Mouse (Mus musculus) heart, postnatal 0 days (tissue): ENCODE results near the gene Thsd7b. TPM values are rescaled to one million over a fixed set of nuclear protein-coding genes. Genes with fewer than 3 reads are reported as not detected.

ENCODE experiments used
- ATAC-seq: fragments of 200-750 bp; cut with Nextera tagmentation; 2 replicates; pipeline ENCODE4 v1.8.0; 2017; ENCODE audit warnings: low read depth, moderate number of reproducible peaks, moderate library complexity; ENCODE audit not compliant: insufficient read depth
- DNase-seq: peaks from one replicate; pipeline ENCODE4 v3.0.0-alpha.2; 2016; ENCODE audit warnings: low spot score
- H3K27ac ChIP-seq: fragments of 300-500 bp; sonication (generic); 2 replicates; pipeline ENCODE4 v1.5.1; 2014; ENCODE audit warnings: low read depth, mild to moderate bottlenecking
- H3K27me3 ChIP-seq: fragments of 300-500 bp; sonication (generic); 2 replicates; pipeline ENCODE4 v1.6.1; 2014; ENCODE audit warnings: low read length, mixed read lengths; ENCODE audit not compliant: control insufficient read depth, insufficient read depth
- H3K36me3 ChIP-seq: fragments of 300-500 bp; sonication (generic); replicated peaks from 2 replicates; pipeline ENCODE4 v1.6.1; 2014; ENCODE audit warnings: low read length, mixed read lengths; ENCODE audit not compliant: control insufficient read depth, insufficient read depth
- H3K4me1 ChIP-seq: fragments of 300-500 bp; sonication (generic); 2 replicates; pipeline ENCODE4 v1.6.1; 2014; ENCODE audit warnings: antibody characterized with exemption; ENCODE audit not compliant: control insufficient read depth, insufficient read depth
- H3K4me2 ChIP-seq: fragments of 300-500 bp; sonication (generic); 2 replicates; pipeline ENCODE4 v1.6.1; 2014; ENCODE audit warnings: low read depth, mild to moderate bottlenecking, low read length, moderate library complexity
- H3K4me3 ChIP-seq: fragments of 300-500 bp; sonication (generic); 2 replicates; pipeline ENCODE4 v1.5.1; 2014; ENCODE audit warnings: low read depth, low read length
- H3K9ac ChIP-seq: fragments of 300-500 bp; sonication (generic); replicated peaks from 2 replicates; pipeline ENCODE4 v1.6.1; 2014; ENCODE audit warnings: low read depth, low read length, mixed read lengths
- H3K9me3 ChIP-seq: fragments of 300-500 bp; sonication (generic); replicated peaks from 2 replicates; pipeline ENCODE4 v1.6.1; 2016; ENCODE audit warnings: low read length; ENCODE audit not compliant: control insufficient read depth
- CTCF ChIP-seq: IDR thresholded peaks from 2 replicates; pipeline ENCODE4 v1.5.1; 2016; ENCODE audit warnings: antibody characterized with exemption, control low read depth, low read depth
- EP300 ChIP-seq: IDR thresholded peaks from 2 replicates; pipeline ENCODE4 v1.6.1; 2016; ENCODE audit warnings: antibody characterized with exemption, low read depth
- WGBS: fragments of 180-500 bp; shearing (Covaris S2); extraction: QIAGEN DNeasy Blood & Tissue Kit; methylation state at CpG from one replicate; pipeline ENCODE4 v1.1.7; 2014; 5-methylcytosine and 5-hydroxymethylcytosine counted together
- polyA plus RNA-seq: library from polyadenylated mRNA; unstranded; fragments of >200 nt; fragmentation: Nextera tagmentation; extraction: Ambion mirVana; gene quantifications from 2 replicates; pipeline ENCODE4 v1.2.1, GENCODE M21; 2015
- total RNA-seq: library from RNA; depleted of rRNA; stranded (reverse); fragments of >200 nt; gene quantifications from 2 replicates; pipeline ENCODE4 v1.2.3, GENCODE M21; 2014; ENCODE audit warnings: low replicate concordance

Thsd7b gene
- total and polyA plus RNA-seq, 2 experiments from 2014 or later: 0.57 to 1.2 TPM

DNA sequence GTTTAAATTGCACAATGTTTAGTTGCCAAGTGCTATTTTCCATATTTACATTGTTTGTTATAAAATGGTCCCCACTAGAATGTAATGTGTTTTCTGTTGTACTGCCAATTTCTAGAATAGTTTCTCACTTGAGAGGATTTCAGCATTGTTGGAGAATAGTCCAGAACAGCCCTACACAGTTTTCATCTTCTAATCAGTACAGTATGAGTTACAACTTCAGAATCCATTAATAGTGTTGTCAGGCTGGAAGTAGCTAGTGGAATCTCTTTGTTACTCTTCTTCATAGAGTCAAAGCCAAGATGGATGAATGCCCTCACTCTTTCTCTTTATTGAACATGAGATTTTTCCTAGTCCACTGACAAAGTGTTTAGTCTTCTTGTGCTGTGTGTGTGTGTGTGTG, 525.4 kb downstream of the Thsd7b start:
- Histone ChIP-seq H3K4me3 (no peak overlapping the region), H3K27ac (no peak overlapping the region), H3K27me3 (no peaks in the 10 kb centered on the region), H3K9ac (no peak overlapping the region), H3K4me2 (no peak overlapping the region), H3K36me3 (no peaks in the 10 kb centered on the region), H3K4me1 (no peaks in the 10 kb centered on the region), H3K9me3 (no peaks in the 10 kb centered on the region)
- TF ChIP-seq CTCF: no peak
- TF ChIP-seq EP300: no peak
- DNase-seq: no peak
- ATAC-seq: no peak

GRCm38 (mm10) chr1:129826927-129827326, 553.8 kb downstream of the Thsd7b start:
- Histone ChIP-seq H3K36me3 (no peaks in the 10 kb centered on the region), H3K27ac (no peak overlapping the region), H3K9ac (no peak overlapping the region), H3K9me3 (no peaks in the 10 kb centered on the region), H3K4me3 (no peak overlapping the region), H3K4me1 (no peaks in the 10 kb centered on the region), H3K4me2 (no peak overlapping the region), H3K27me3 (no peaks in the 10 kb centered on the region)
- TF ChIP-seq CTCF: peak; percentile 19; the same call in 1 of the 2 replicates
- TF ChIP-seq EP300: no peak
- DNase-seq: peak; percentile 10
- ATAC-seq: no peak
- 64% methylated on average over 4 of the region's 4 CpGs for WGBS

GRCm38 (mm10) chr1:129837324-129837723, 564.2 kb downstream of the Thsd7b start:
- ATAC-seq: no peak
- H3K4me2 ChIP-seq: no peak overlapping the region
- H3K27ac ChIP-seq: no peak overlapping the region
- H3K4me3 ChIP-seq: no peak overlapping the region
- H3K36me3 ChIP-seq: no peaks in the 10 kb centered on the region
- TF ChIP-seq EP300 (no peak), CTCF (no peak)
- H3K9ac ChIP-seq: no peak overlapping the region
- H3K9me3 ChIP-seq: no peaks in the 10 kb centered on the region
- no peaks in the 10 kb centered on the region for H3K4me1 ChIP-seq
- WGBS: 32% methylated on average over 2 of the region's 2 CpGs
- no peak for DNase-seq
- H3K27me3 ChIP-seq: no peaks in the 10 kb centered on the region

- Histone ChIP-seq H3K4me1 (no peaks in the 10 kb centered on the region), H3K27me3 (no peaks in the 10 kb centered on the region), H3K4me3 (no peak overlapping the region), H3K9ac (no peak overlapping the region), H3K9me3 (no peaks in the 10 kb centered on the region), H3K27ac (no peak overlapping the region), H3K4me2 (no peak overlapping the region), H3K36me3 (no peaks in the 10 kb centered on the region)
- 33% methylated on average over 3 of the region's 3 CpGs for WGBS
- DNase-seq (no peak), ATAC-seq (no peak)
- TF ChIP-seq EP300: no peak
- TF ChIP-seq CTCF: no peak
Observed at GRCm38 (mm10) chr1:129837776-129838175, 564.7 kb downstream of the Thsd7b start.

DNA sequence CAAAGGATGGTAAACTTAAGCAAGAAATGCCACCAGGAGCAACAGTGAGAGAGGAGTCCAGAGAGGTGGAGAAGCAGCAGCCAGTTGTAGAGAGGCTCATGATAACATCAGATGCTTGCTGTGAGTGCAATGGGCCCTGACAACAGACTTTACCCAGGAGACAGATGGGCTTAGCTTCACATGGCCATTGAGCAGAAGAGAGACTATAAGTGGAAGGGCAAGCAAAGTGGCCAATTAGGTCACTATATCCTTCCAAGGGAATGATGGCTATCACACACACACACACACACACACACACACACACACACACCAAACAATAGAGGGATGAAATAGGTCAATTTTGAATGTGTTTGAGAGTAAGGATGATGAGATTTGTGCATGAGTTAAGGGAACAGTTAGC, 565.4 kb downstream of the Thsd7b start:
- H3K27ac ChIP-seq: no peak overlapping the region
- no peaks in the 10 kb centered on the region for H3K27me3 ChIP-seq
- H3K36me3 ChIP-seq: no peaks in the 10 kb centered on the region
- no peak overlapping the region for H3K4me3 ChIP-seq
- ATAC-seq (no peak), DNase-seq (no peak)
- no peaks in the 10 kb centered on the region for H3K9me3 ChIP-seq
- H3K4me1 ChIP-seq: no peaks in the 10 kb centered on the region
- TF ChIP-seq EP300 (no peak), CTCF (no peak)
- H3K4me2 ChIP-seq: no peak overlapping the region
- no peak overlapping the region for H3K9ac ChIP-seq

GRCm38 (mm10) chr1:129843416-129843815, 570.3 kb downstream of the Thsd7b start:
- no peak overlapping the region for H3K9ac ChIP-seq
- ATAC-seq (no peak), DNase-seq (peak; percentile 16)
- H3K4me1 ChIP-seq: no peaks in the 10 kb centered on the region
- no peaks in the 10 kb centered on the region for H3K27me3 ChIP-seq
- no peaks in the 10 kb centered on the region for H3K36me3 ChIP-seq
- TF ChIP-seq EP300 (no peak), CTCF (peak; percentile 58)
- 30% methylated on average over 2 of the region's 2 CpGs for WGBS
- no peak overlapping the region for H3K4me2 ChIP-seq
- H3K9me3 ChIP-seq: no peaks in the 10 kb centered on the region
- no peak overlapping the region for H3K27ac ChIP-seq
- H3K4me3 ChIP-seq: no peak overlapping the region
